Mouse (Mus musculus) urinary bladder, postnatal 36 days (tissue): ENCODE measurements around the gene Gm14214.

Experiments used
- DNase-seq, 2 experiments: peaks; one replicate each; pipeline ENCODE4 v3.0.0; 2022; ENCODE audit warnings: low spot score in 2 of 2, mixed read lengths in 1 of 2

The Gm14214 gene

DNA sequence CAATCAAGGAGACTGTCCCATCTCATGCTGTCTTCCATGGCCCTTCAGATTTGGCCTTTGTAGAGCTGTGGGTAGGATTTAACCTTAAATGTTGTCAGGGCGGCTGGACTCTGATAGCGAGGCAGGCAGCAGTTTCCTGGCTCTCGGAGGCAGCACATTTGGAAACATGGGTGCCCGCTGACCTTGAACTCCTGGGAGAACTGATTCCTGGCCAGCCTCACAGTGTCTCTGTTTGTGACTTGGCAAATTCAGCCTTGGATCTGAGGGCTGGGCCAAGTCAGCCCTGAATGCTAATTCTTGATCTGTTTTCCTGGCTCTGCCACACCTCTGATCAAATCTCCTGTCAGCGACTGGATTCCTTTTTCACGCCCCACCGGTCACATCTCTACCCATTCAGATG, 6.7 kb upstream of the Gm14214 start:
- DNase-seq, result no peak

DNA sequence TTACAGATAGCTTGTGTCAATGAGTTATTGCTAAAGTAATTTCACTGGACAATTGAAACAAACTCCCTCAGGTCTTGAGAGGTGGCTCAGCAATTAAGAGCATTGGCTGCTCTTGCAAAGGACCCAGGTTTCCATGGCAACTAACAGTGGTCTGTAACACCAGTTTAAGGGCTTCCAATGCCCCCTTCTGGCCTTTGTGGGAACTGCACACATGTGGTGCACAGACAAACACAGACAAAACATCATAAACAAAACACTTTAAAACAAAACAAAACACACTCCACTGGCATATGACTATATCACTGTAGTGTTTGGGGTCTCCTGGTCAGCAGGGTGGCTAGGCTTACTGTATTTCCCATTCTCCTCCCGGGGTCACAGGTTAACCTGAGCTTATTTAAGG, 4.2 kb upstream of the Gm14214 start:
- DNase-seq, result no peak

DNA sequence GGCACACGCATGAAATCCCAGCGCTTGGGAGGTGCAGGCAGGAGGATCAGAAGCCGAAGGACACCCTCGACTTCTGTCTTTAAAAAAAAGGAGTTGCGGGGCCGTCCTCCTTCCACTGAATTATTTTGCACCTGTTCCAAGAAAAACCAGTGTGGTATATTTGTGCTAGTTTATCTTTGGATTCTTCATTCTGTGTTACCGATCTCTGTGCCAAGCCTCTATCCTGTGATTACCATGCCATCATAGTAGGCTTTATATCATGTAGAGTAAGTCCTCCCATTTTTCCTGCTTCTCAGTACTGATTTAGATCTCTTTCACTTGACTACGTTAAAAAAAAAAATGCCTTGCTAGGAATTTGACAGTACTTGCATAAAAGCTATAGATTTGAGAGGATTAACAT, 1.8 kb upstream of the Gm14214 start:
- DNase-seq, result no peak

DNA sequence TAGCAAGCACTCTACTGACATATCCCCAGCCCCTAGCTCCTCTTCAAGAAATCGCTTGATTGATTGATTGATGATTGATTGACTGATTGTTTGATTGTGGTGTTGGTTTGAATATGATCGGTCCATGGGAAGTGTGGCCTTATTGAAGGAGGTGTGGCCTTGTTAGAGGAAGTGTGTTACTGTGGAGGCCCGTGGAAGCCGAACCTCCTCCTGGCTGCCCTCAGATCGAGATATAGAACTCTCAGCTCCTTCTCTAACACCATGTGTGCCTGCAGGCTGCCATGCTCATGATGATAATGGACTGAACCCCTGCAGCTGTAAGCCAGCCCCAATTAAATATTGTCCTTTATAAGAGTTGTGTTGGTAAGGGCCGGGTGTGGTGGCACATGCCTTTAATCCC, 2.8 kb downstream of the Gm14214 start:
- DNase-seq, result no peak

DNA sequence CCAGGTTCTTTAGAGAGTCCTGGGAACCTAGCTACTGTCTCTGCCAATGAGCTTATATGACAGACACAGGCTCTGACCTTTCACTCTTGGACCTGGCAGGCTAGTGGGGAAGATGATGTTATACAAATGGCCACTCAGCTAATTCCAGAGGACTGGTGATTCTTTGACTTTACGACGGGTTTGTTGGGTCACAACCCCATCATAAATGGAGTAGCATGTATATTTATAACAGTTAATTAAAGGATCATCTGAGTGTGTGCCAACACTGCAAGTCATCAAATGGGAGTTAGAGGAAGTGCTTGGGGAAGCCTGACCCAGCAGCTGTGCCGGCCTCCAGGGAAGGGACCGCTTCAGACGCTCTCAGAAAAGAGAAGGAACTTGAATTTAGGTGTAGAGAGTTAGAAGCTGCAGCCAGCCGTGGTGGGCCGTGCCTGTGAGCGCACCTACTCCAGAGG, 4.2 kb downstream of the Gm14214 start:
- DNase-seq, result no peak

DNA sequence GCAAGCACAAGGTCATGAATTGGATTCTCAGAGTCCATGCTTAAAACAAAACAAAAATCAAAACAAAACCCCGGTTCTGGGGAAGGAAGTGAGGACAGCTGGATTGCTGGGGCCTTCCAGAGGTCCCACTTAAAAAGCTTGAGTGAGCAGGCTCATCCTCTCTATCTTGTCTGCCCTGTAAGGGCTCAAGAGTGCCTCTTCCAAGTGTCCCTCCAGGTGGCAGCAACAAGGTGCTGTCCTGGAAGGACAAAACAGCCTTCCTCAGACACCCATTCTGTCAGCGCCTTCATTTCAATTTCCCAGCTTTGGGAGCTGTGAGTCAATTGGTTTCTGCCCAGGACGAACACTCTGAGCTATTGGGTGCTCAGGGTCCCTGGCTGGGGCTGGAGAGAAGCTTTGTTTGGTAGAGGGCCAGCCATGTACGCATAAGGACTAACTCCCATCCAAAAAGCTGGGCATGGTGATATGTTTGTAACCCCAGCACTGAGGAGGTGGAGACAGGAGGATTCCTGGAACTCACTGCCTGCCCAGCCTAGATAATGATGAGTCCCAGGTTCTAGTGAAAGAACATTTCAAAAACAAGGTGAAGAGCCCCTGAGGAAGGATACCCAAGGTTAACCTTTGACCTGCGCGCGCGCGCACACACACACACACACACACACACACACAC, 4.9 kb downstream of the Gm14214 start:
- no peak for DNase-seq

DNA sequence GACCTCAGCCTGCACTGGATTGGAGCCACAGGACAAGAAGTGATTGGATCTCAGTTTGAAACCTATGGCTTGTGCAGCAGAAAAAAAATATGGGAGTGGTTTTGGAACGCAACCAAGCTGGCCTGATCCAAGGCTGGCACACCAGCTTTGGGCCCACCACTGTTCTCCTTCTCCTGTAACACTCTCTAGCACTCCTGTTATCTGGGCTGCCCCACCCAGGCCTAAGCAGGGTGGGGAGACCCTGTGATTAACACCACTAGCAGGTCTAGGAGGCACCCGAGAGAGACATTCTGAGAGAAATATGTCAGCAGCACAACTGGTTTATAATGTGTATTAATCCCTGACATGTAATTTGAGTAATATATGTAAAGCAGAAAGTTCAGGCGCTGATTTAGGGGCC, 6.6 kb downstream of the Gm14214 start:
- DNase-seq, result no peak

DNA sequence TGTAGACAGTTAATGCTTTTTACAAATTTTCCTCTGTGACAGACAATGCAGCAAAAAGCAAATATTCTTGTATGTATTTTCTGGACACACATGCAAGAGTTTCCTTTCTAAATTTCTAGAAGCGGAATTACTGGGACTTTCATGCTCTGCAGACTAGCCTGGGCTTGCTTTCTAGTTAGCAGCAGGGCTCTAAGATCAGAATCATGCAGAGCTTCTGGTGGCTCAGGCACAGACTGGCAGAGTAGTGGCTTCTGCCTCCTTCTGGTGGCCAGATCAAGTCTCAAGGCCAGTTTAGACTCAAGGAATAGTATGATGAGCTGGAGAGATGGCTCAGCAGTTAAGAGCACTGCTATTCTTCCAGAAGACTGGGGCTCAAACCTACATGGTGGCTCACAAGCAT, 11.4 kb downstream of the Gm14214 start:
- no peak for DNase-seq

DNA sequence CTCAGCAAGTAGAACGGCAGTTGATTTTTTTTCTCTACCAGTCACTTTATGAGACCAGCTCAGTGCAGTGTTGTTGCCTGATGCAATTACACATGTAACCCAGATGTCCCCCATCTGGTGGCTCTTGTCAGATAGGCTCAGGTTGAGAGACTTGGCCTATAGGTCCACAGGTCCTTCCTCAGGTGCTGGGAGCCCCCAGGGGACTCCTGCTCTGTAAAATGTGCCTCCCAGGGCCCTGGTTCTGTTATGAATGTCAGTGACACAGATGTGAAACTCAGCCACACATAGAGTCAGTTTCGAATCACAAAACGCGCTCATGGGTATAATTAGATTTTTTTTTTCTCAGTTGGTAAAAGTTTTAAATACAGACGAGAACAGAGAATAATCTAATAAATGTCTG, 12.1 kb downstream of the Gm14214 start:
- no peak for DNase-seq

DNA sequence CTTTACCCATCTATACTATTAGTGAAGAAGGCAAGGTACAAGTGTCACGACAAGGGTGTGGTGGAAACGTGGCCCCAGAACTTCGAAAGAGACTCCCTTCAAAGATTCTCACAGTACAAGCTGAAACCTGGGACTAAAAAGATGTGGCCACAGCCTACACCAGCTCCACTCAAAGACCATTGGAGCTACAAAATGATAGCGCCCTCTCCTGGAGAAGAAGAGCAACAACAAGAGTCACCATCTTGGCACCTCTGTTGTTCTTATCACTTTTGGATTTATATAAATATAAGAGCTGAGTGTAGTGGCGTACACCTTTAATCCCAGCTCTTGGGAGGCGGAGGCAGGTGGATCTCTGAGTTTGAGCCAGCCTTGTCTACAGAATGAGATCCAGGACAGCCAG, 14.0 kb downstream of the Gm14214 start:
- no peak for DNase-seq

DNA sequence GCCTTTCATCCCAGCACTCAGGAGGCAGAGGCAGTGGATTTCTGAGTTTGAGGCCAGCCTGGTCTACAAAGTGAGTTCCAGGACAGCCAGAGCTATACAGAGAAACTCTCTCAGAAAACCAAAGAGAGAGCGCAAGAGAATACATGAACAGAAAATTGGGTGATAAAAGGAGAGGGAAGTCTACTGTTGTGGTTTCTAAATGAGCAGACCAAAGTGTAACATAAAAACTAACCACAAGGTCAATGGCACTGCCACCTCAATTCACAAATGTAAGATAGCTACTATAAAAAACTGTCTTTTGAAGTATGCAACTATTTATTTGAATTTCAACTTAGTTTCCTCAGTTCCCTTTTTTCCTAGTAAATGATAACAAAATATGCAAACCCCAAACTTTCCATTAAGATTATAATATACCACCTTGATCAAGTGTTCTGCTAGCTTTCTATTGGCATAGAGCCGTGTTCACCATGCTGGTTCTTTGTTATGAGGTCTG, 15.7 kb downstream of the Gm14214 start:
- DNase-seq, result no peak

DNA sequence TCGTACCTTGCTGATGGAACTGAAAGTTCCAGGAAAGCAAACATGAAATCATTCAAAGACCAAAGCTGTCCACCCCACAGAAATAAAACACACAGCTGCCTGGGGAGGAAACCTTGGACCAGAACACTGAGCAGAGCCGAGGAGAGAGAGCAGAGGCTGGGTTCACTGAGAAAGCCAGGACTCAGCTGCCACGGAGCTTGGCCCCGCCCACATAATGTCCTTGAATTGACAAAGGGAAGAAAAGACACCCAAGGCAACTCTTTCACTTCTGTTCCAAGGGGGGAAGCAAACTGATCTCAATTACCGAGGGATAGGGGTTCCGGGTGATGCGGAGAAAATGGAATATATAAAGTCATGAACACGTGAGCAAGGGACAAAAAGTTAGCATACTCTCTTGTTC, 17.9 kb downstream of the Gm14214 start:
- DNase-seq, result peak in 1 of 2 experiments; percentile 17

DNA sequence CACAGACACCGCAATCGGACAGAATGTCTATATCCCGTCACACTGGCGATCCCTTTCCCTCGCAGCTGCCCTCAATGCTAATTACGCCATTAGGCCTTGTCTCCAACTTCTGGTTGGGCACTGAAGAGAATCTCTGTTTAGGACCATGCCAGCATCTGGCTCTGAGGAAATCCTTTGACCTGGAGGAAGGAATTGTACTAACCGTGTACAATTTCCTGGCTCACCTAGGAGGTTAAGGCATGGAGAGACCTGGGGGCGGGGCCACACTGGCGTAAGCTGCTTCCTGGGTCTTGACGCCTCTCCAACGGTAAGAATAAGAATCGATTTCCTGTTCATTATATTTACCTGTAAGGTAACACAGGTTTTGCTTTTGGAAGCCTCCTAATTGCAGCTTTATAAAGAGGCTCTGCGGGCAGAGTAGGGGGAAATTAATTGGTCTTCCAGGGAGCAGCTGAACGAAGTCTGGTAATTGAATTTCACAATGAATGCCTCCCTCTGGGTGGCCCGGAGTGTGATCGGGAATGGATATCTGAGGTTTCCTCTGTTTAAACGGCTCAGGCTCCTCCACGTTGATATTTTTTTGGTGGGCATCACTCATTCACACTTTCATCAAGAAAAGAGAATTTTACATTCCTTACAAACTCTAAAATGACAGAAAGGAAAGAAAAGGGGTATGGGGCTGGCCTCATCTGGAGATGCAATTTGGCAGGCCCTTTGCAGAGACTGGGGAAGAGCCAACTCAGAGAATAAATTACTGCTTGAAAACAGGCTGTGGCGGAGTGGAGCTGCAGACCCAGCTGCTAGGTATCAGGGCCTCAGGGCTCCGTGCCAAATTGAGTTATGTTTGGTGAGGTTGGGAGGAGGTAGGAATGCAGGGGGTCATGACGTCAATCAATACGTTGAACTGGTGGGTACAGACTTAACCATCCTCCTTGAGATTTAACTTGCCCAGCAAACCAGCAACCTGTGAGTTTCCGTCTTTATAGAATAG, 20.5 kb downstream of the Gm14214 start:
- DNase-seq, result no peak

DNA sequence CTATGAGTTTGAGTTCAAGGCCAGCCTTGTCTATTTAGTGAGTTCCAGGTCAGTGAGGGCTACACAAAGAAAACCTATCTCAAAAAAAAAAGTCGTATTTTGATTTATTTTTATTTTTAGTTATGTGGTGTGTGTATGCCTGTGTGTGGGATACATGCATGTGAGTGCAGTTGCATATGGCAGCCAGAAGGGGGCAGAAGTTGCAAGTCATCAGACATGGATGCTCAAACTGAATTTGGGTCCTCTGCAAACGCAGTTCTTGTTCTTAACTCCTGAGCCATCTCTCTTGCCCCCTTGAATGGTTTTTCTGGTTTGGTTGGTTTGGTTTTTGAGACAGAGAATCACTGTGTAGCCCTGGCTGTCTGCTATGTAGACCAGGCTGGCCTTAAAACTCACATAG, 21.4 kb downstream of the Gm14214 start:
- no peak for DNase-seq

DNA sequence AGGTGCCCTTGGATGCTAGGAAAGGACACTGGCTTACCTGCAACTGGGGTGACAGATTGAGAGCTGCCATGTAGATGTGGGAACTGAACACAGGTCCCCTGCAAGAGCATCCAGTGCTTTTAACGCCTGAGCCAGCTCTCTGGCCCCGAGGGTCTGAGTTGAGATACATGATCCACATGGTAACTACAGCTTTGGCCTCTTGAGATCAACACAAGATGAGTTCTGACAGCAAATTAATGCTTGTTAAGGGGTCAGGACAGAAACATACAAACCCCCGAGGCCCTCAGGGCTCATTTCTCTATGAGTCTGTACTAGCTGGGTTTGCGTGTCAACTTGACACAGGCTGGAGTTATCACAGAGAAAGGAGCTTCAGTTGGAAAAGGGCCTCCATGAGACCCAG, 25.9 kb downstream of the Gm14214 start:
- DNase-seq, result no peak

DNA sequence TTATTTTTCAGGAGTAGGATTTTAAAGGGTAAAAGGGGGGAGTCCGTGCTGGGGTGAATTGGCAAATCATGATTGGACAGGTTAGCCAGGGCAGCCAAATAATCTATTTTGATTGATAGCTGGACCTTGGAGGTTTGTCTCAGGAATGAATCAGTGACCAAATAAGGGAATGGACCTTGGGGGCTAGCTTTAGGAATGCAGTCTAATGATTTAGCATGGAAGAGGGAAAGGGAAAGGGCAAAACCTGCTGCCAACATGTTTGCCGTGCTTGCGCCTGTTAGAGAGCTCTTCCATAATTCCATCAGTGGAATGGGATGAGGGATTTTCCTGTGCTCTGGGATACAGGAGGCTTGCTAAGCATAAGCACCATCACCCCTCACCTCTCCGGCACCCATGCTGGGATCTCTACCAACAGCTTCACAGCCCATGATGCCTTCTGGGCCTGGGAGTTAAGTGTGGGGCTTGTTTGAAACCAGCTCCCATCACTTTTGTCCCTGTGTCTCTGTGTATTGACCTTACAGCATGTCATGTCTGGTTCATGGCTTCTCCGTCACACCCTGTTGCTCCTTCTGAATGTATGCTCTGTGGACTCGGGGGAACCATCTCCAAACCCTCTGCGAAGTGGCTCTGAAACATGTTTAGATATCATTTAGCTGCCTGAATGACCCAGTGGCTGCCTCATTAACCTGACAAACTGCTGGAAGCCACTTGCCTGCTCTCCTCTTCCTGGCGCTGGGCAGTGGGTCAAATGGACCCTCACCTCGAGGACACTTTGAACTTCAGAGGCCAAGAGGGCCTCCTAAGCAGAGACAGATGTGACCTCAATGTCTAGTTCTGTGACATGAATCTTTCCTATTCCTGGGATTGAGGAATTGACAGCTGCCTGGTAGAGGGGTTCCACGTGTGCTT, 26.7 kb downstream of the Gm14214 start:
- DNase-seq, result no peak

DNA sequence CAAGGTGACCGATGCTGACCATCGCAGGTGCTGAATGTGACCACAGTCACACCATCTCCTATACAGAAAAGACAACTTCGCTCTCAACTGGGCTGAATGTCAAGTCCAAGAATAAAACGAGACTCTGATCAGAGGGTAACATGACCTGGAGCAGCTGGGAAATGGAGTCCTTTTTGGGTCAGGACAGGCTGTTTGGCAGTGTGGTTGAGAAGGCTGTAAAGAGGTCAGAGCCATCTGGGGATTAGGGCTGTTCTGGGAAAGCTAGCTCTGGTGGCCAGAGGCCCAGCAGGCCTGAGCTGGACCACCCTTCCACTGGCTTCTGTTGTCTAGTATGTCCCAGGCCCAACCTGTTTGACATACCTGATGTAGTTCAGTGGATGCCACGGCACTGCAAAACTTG, 31.2 kb downstream of the Gm14214 start:
- DNase-seq, result no peak

DNA sequence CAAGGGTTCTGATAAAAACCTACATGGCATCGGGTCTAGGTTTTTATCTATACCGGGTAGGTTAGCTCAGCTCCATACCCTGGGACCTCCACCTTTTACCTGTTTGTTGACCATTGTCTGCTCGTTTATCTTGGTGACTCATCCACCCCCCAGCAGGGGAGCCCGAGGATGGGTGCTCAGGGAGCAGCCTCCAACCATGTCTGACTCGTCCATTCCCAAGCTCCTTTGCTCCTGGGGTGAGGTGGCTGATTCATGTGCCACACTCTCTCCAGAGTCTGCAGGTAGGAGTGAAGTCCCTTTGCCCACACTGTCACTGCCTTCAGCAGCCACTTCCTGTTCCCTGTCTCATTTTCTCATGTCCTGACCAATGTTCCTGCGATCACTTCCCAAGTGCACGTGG, 33.8 kb downstream of the Gm14214 start:
- no peak for DNase-seq

DNA sequence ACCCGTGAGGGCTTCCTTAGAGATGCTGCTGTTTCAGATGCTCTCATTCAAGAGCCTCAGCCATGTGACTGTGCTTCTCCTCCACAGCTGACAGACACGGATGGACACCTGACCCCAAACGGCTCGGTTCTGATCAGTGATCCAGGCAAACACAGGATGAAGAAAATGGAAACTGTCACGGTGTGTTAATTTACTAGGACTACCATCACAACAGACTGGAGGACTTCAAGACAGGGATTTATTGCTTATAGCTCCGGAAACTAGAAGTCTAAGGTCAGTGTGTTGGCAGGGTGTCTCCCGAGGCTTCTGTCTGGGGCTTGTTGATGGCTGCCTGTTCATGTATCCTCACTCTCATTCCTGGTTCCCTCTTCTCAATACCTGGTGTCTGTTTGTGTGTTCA, 34.4 kb downstream of the Gm14214 start:
- no peak for DNase-seq

DNA sequence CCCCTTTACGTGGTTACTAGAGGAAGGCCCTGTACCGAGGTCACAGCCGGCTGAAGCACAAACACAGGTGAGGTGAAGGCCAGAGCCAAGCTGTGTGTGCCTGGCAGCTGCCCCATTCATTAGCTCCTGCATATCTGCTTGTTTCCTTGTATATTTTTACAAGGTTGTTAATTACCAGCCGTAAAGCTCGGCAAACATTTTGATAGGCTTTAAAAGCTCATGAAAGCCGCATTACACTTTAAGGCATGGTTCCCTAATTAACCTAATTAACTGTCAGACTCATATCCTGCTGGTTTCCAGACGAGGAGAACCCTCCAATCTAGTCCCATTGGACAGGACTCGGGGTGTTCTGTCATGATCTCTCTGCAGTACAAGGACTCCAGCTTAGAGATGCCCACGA, 34.9 kb downstream of the Gm14214 start:
- DNase-seq, result no peak

DNA sequence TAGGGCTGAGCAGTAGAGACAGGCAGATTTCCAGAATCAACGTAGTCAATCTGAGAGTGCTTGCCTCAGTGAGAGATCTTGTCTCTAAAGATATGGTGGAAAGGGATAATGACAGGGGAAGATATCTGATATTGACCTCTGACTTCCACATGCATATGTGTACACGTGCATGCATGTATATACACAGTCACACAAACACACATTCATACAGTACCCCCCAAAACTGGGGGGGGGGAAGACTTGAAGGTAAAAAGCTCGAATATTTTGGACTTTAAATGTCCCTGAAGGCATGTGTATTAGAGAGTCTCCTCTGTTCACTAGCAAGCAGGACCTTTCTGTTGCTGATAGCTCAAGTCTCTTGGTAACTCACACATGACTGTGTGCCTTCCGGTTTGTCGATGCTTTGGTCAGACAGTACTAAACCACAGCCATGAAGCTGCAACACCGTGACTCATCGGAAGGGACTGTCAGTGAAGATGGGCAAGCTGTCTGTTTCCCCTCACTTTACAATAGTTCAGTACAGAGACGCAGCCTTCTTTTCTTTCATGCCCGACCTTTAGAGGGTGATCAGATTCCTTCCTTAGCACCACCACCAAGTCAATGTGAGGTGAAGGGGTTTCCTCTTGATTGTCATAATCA, 37.2 kb downstream of the Gm14214 start:
- DNase-seq, result no peak
